Mouse (Mus musculus): Measurements from ENCODE around the gene Isoc2b. TPM values are rescaled to one million over a fixed set of nuclear protein-coding genes. Genes with fewer than 3 reads are reported as not detected.

Gene Isoc2b
- total and polyA plus RNA-seq, 3 experiments: 3.9 to 19.5 (median 10.0) TPM

DNA sequence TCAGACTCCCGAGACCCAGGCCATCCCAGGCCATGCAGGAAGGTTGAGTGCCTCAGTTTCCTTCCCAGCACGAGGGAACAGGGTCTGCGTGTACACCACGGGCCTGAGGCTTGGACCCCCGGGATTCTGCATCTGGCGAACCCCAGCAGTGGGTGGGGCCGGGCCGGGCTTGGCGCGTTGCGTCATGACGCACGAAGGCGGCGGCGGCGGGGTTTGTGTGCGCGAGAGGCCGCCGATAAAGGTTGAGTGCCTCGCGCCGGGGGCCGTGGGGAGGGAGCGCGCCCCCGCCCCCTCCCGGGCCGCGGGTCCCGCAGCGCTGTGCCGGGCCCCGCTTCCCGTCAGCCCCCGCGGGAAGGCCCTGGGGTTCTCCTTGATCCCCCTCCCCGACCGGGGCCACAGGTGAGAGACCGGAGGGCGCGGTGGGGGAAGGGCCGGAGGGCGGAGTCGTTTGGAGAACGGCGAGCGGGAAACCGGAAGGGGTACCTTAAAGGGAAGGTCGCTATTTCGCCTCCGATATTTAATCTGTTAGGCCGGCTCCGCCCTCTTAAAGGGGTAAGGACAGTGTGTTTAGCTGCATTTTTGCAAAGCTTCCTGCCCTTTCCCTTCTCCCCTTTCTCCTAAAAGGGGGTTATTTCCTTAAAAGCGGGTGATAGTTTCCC is 45.1 kb upstream of the Isoc2b start, which contains the start of gene Zfp628 (continued):
- TF ChIP-seq JUN (IDR thresholded peaks at IDR 0.05; ENCODE audit: insufficient read depth, low read depth, low read length) (no peak), CHD2 (IDR thresholded peaks at IDR 0.05; ENCODE audit: low read length) (peak; percentile 92), CTCF (conservative IDR thresholded peaks at IDR 0.05 in 1 of 2, IDR thresholded peaks at IDR 0.05 in 1 of 2; ENCODE audit: low read depth in 2 of 2, low read length in 2 of 2) (no peak), USF1 (IDR thresholded peaks at IDR 0.05; ENCODE audit: low read depth, low read length) (no peak), PAX5 (IDR thresholded peaks at IDR 0.05; ENCODE audit: low read length) (no peak), KAT2A (IDR thresholded peaks at IDR 0.05; ENCODE audit: insufficient replicate concordance, low read length) (peak; percentile 64; the same call in 1 of the 2 replicates), SIN3A (IDR thresholded peaks at IDR 0.05; ENCODE audit: low read length) (peak; percentile 48; the same call in 1 of the 2 replicates), EP300 (IDR thresholded peaks at IDR 0.05; ENCODE audit: low read length) (no peak), ETS1 (conservative IDR thresholded peaks at IDR 0.05; ENCODE audit: low read depth, low read length) (no peak), NELFE (IDR thresholded peaks at IDR 0.05; ENCODE audit: low read depth, low read length) (peak; percentile 89), TCF12 (IDR thresholded peaks at IDR 0.05; ENCODE audit: low read depth, low read length) (peak; percentile 49), UBTF (IDR thresholded peaks at IDR 0.05; ENCODE audit: low read depth, low read length) (no peak)

DNA sequence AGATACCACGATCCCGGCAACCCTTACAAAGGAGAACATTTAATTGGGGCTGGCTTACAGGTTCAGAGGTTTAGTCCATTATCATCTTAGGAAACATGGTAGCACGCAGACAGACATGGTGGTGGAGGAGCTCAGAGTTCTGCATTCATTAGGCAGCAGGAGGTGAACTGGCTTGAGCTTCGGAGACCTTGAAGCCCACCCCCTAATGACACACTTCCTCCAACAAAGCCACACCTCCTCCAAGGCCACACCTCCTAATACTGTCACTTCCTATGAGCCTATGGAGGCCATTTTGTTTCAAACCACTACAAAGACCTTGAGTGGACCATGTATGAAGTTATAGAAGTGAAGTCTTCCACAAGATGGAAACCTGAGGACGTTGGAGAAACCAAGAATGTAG is 42.2 kb upstream of the Isoc2b start:
- Histone ChIP-seq H3K4me2 (ENCODE audit: insufficient read depth, low read depth, poor library complexity, severe bottlenecking) (no peak overlapping the region), H3K36me3 (replicated peaks in 1 of 2; ENCODE audit: control insufficient read depth in 1 of 2, insufficient read depth in 1 of 2, low read length in 1 of 2) (peaks cover 0 to 4% of the 10 kb centered on the region in 2 experiments), H3K4me3 (replicated peaks in 1 of 3; ENCODE audit: low read depth in 2 of 3, low read length in 2 of 3, poor library complexity in 1 of 3) (no peak overlapping the region), H3K9ac (ENCODE audit: insufficient read depth, low read depth) (no peak overlapping the region), H3K9me3 (replicated peaks; ENCODE audit: low read length) (no peaks in the 10 kb centered on the region), H3K79me2 (replicated peaks; ENCODE audit: control insufficient read depth, extremely low read depth, insufficient read depth, poor library complexity, severe bottlenecking) (no peaks in the 10 kb centered on the region), H3K27ac (ENCODE audit: insufficient read depth, low read depth) (no peak overlapping the region), H3K27me3 (replicated peaks) (no peaks in the 10 kb centered on the region), H3K4me1 (ENCODE audit: control insufficient read depth in 1 of 2, insufficient read depth in 2 of 2) (peaks cover 11 to 19% of the 10 kb centered on the region in 2 experiments)
- peak; percentile 38 for DNase-seq (ENCODE audit: extremely low read depth)
- in situ Hi-C loops (cut with MboI; ENCODE audit: low pct_ligation_motif_present, low pct_unique_long_range_greater_than_20kb, low sequenced_read_pairs): no loop called here
- TF ChIP-seq CHD1 (IDR thresholded peaks at IDR 0.05; ENCODE audit: low read depth, low read length) (no peak), NRF1 (IDR thresholded peaks at IDR 0.05; ENCODE audit: low read depth, low read length) (no peak)
- dilution Hi-C loops (cut with MboI; ENCODE audit: extremely low pct_ligation_motif_present, extremely low pct_unique_long_range_greater_than_20kb, low sequenced_read_pairs): no loop called here

DNA sequence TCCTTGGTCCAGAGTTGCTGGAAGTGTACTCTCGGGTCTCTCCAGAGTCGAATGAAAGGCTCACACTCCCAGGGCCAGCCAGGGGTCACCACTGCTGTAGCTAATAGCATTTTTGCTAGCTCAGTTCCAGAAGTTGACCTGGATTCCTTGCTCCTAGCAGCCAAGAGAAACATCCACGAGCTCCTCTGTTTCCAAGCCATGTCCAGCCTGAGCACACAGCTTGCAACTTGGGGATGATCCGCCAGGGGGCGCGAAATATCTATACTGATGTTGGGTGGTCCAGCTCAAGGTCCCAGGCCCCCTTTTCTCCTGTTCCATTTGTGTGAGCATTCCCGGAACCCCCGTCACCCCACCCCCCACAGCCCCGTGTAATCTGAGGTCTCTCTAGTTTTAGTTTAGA is 41.5 kb upstream of the Isoc2b start:
- Histone ChIP-seq H3K4me2 (ENCODE audit: insufficient read depth, low read depth, poor library complexity, severe bottlenecking) (no peak overlapping the region), H3K36me3 (replicated peaks in 1 of 2; ENCODE audit: control insufficient read depth in 1 of 2, insufficient read depth in 1 of 2, low read length in 1 of 2) (no peaks in the 10 kb centered on the region), H3K9ac (ENCODE audit: insufficient read depth, low read depth) (no peak overlapping the region), H3K9me3 (replicated peaks; ENCODE audit: low read length) (no peaks in the 10 kb centered on the region), H3K27me3 (replicated peaks) (peaks cover 1% of the 10 kb centered on the region), H3K27ac (ENCODE audit: insufficient read depth, low read depth) (no peak overlapping the region), H3K4me3 (replicated peaks in 1 of 3; ENCODE audit: low read depth in 2 of 3, low read length in 2 of 3, poor library complexity in 1 of 3) (no peak overlapping the region), H3K79me2 (replicated peaks; ENCODE audit: control insufficient read depth, extremely low read depth, insufficient read depth, poor library complexity, severe bottlenecking) (no peaks in the 10 kb centered on the region), H3K4me1 (ENCODE audit: control insufficient read depth in 1 of 2, insufficient read depth in 2 of 2) (peaks cover 8 to 12% of the 10 kb centered on the region in 2 experiments)
- dilution Hi-C loops (cut with MboI; ENCODE audit: extremely low pct_ligation_motif_present, extremely low pct_unique_long_range_greater_than_20kb, low sequenced_read_pairs): no loop called here
- no peak for DNase-seq (ENCODE audit: extremely low read depth)
- in situ Hi-C loops (cut with MboI; ENCODE audit: low pct_ligation_motif_present, low pct_unique_long_range_greater_than_20kb, low sequenced_read_pairs): no loop called here
- TF ChIP-seq RAD21 (IDR thresholded peaks at IDR 0.05; ENCODE audit: low read depth, low read length) (peak; percentile 2), CTCF (conservative IDR thresholded peaks at IDR 0.05 in 1 of 2, IDR thresholded peaks at IDR 0.05 in 1 of 2; ENCODE audit: low read depth in 2 of 2, low read length in 2 of 2) (peak in 1 of 2 experiments; percentile 43; a peak in 2 of 4 replicates), ELF1 (IDR thresholded peaks at IDR 0.05; ENCODE audit: low read depth, low read length) (no peak), SMC3 (IDR thresholded peaks at IDR 0.05; ENCODE audit: low read depth, low read length) (0 out of 2 replicates have a peak, but pooled peaks have one; percentile 6), CHD2 (IDR thresholded peaks at IDR 0.05; ENCODE audit: low read length) (no peak)

Measured in CH12.LX (cell line).